Mouse (Mus musculus): ENCODE measurements at regions not wholly inside any gene's neighbourhood (a gene's known extent, or its start where the extent isn't known, plus 50 kb on each side); places are given as distances from the start of the nearest gene placed in this dataset.

DNA sequence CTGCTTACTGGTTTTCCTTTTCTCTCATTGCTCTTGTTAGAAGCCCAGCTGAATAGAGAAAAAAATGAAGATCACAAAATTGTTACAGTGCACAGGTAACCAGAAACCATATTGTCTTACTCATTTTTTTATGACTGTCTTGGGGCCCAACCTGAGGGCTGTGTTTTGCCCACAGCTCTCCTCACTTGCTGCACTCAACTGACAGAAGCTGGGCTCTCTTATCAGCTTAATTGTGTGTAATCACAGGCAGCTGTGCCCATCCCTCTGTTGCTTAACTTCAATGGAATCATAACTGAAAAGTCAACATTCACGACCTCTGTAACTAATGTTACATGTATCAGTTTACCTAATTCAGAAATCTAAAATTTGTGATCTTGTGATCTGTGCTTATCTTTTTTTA lies 95.1 kb upstream of the Ankrd50 start:
- DNase-seq (ENCODE audit: low spot score in 2 of 2), result no peak

DNA sequence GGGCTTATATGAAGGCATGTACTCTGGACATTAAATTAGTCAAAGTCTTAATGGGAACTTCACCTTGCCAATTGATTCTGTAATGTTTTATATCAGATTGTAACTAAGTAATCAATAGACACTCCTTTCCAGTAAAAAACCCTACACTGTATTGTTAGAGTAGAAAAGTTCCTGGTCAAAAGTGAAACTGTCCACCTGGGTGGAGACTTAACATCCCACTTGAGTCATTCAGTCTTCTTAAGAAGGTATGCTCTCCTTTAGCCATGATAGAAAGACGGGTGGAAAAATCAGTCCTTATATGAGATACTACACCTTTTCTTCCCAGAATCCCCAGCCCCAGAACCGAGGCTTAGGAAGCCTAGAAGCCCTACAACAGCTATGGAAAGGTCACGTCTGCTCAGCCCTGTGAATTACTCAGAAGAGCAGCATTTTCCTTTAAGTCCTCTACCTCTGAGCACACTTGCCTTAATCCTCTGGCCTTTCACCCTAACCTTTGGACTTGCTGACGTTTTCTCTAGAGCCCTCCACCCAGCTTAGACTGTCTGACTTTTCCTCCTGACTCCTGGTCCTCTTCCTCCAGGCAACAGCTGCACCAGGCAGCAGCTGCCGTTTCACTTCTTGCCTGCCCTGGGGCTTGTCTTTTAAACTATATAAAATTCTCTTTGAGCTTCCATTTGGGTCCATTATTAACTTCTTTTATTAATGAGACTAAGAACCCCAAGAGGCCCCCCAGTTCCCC lies 93.4 kb upstream of the Ankrd50 start:
- DNase-seq (ENCODE audit: low spot score in 2 of 2), result no peak

DNA sequence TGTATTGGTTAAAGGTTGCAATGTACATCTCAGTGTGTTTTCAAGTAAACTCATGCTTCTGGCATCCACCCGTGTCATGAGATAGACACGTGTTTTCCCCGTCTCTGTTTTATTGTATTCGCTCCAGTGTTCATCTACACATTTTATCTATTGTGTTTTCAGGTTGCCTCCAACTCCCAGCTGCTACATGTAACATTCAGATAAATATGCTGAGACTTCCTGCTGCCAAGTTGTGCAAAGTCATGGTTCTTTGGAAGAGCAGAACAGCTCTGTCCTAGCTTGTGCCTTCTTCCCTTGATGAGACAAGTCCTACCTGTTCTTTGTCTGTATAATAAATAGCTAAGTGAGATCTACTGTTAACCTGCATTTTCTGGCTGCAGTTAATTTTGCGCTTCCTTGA lies 89.0 kb upstream of the Ankrd50 start:
- no peak for DNase-seq (ENCODE audit: low spot score in 2 of 2)

DNA sequence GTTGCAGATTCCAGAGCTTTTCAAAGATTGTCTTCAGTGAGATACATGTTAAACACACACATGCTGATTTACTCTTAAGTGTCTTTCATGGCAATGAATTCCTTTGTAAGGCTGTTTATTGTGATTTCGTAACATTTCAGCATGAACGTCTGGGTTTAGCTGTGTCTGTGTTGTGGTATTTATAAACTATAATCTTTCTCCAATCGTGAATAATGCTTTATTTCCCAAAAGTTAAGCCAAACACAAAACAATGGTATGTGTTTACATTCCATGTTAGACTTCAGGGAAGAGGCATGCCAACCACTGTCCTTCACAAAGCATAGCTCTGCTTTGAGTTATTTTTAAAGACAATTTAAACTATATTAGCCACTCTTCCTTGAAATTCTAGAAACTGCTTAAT lies 87.5 kb upstream of the Ankrd50 start:
- DNase-seq (ENCODE audit: low spot score in 2 of 2), result no peak

DNA sequence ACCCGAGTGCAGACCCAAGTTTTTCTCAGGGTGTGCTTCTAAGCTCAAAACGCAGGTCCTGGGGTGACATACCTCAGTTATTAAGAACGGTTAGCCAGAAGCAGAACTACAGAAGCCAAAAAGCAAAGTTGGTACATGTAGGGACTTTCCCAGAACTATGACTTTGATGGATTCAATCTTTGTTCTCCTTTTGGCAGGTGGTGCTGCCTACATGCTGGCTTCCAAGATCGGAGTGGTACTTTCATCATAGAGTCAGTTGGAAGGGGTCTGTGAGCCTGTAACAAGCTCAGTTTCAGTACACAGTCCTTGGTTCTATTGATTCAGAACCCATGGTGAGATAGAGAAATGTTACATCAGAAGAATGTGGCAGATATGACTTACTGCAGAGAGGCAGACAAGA lies 86.6 kb upstream of the Ankrd50 start:
- no peak for DNase-seq (ENCODE audit: low spot score in 2 of 2)

DNA sequence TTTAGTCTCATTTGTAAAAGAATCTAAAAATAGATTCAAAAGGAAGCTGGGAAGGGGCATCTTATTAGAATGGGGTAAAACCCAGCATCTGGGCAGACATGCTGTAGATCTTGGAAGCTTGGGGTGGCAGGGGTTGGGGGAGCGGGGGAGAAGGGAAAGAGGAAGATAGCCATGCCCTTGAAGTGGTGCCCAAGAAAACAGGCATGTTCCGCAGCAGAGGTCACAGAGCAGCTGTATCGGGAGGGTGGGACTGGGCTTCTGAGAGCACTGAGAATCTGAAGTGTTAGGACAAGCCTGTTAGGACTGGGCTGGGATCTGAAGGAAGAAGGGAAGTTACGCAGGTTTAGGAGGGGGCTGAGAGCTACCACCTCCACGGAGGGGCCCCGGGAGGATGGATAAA lies 84.4 kb upstream of the Ankrd50 start:
- DNase-seq (ENCODE audit: low spot score in 2 of 2), result no peak

DNA sequence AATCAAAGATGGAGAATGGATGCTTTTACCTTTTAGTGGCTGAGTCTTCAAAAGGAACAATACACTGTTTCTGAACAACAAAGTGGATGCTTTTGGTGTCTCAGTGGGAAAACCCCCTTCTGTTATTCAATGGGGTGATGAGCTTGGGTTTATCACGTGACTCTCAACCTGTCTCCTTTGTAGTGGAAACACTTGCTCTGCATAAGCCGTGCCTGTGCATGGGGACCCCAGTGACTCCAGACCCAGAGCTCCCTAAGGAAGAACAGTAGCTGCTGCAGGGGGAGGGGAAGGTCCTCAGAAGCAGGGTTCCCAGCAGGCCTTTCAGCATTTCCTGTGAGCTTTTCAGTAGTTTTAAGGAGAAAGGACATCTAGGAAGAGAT lies 83.9 kb upstream of the Ankrd50 start:
- DNase-seq (ENCODE audit: low spot score in 2 of 2), result no peak

DNA sequence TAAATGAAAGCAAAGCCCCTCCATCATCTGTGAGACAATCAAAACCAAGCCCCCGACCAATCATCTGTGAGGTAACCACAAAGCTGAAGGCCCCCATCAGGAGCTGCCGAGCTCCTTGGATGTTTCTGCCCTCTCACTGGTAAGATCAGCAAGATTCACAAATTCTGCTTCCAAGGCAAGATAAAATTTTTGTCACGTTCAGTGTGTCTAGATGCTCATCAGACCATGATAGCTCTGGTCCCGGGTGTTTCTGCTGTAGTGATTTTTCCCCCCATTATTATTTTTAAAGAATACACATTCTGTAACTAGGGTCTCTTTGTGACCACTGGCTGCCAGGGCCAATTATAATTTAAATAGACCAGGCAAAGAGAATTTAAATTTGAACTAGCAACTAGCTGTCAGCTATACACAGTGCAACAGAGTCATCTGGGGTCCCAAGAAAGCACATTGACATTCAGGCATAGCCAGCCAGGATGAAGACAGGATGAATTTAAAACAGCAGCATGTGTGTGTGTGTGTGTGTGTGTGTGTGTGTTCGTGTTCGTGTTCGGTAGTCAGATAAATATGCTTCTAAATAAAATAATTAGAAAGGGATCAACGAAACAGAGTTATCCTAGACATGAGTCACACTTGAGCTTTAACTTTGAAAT lies 83.4 kb upstream of the Ankrd50 start:
- DNase-seq (ENCODE audit: low spot score in 2 of 2), result no peak

DNA sequence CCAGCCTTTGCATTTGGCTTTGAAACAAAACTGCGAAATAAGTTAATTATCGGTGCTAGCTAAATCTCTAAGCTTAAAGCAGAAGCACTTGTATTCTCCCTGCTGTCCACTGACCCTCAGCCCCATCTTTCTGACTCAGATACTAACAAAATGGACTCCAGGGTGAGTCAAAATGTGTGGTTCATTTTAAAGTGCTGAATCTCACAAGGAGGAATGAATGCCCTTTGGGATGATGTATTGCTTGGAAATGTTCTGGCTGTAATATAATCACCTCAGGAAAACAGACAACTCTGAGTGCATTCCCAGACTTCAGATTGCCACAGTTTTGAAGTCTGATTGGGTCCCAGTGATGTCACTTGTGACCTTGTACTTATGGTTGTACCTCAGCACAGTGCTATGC lies 81.9 kb upstream of the Ankrd50 start:
- no peak for DNase-seq (ENCODE audit: low spot score in 2 of 2)

DNA sequence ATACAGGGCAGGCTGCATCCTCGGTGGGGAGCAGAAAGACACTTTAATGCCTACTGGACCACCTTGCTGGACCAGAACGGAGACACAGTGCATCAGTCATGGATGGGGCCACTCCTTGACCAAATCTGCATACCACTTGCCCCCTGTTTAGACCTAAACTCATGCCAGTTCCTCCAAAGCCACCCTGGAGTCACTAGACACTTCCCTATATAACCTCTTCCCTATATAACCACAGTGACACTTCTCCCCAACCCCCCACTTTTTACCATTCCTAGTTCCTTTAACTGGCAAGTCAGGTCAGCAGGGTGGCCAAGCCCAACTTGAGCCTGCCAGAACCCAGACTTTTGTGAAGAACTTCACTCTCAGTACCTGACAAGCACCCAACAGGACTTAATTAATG lies 80.2 kb upstream of the Ankrd50 start:
- no peak for DNase-seq (ENCODE audit: low spot score in 2 of 2)

DNA sequence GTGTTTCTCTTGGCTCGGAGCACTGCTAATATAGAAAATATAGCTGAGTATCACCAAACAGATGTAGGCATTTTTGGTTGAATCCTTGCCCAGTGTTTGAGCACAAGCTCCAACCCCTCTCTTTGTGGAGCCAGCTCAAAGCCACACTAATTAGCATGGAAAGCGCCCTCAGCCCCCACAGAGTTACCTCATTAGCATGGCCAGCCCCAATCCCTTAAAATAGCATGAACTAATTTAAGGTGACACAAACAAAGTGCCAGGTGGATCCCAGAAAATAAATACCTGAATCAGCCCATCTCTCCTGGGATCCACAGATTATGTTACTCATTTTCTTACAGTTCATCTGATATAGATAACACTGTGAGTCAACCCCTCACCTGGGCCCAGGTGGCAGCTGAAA lies 79.7 kb upstream of the Ankrd50 start:
- no peak for DNase-seq (ENCODE audit: low spot score in 2 of 2)

DNA sequence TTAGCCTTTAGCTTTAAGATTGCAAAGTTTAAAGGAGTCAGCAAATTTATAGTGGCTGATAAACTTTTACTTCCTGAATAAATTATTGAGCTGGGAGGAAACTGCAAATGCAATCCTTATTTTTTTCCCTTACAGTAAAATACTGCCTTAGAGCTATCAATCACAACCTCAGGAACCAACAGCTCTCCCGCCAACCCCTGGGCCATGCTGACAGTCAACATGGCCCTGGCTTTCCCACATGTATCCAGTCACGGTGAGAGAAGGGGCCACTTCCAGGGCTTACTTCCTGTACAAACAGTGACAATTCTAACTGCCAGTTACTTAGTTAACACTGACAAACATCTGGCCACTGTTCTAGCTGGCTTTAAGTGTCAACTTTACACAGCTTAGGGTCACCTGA lies 76.5 kb upstream of the Ankrd50 start:
- DNase-seq (ENCODE audit: low spot score in 2 of 2), result no peak

DNA sequence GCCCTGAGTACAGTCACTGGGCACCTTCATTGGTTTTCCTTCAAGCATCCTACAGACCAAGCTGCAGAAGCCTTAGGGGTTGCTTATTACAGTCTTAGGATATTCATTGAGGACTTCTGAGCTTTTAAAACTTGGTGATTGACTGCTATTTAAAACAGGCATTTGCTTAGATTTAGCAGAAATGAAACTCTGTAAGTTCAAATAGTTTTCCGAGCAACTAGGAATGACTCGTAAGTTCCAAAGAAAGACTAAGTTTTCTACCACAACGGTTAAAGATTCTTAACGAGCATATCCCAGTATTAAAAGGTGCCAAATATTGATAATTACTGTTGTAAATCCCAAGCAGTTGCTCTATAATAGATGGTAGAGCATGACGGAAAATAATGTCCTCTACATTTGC lies 71.3 kb upstream of the Ankrd50 start:
- no peak for DNase-seq (ENCODE audit: low spot score in 2 of 2)

DNA sequence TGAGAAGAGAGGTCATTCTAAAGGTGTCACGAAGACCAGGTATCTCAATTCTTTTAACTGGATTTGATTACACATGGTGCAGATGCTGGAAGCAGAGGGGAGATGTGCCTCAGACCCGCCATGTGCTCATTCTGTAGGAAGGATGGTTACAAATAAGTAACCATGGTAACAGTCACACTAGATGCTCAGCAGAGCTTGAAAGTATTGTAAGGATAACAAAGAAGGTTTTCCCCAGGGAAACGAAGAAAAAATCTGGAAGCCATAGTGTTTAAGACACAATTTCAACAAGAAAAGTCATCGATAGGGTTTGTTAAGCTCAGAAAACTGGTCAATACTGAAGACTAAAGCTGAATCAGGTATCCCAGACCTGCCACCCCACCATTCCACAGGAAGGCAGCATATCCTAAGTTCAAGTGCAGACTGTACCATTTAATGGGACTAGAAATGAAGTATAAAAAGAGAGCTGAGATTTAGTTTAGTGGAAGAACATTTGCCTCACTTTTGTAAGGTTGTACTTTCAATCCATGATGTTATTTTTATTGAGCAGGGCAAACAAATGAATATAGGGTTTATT lies 68.9 kb upstream of the Ankrd50 start:
- DNase-seq (ENCODE audit: low spot score in 2 of 2), result no peak

DNA sequence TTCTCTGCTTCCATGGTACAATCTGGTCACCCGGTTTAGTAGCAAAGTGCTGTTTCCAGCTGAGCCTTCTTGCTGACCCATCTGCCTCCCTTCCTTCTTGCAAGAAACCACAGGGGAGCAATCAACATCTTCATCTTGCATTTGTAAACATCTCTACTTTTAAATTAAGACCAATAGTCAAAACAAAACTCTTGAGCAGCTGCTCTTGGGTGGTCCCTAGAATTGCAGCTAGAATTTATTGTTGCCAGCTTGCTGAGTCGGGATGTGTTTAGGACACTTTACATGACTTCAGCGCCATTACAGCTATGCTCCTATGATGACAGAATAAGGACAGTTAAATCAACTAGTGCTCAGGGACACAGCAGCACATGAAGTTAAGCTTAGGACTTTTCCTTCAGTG lies 62.4 kb upstream of the Ankrd50 start:
- no peak for DNase-seq (ENCODE audit: low spot score in 2 of 2)

DNA sequence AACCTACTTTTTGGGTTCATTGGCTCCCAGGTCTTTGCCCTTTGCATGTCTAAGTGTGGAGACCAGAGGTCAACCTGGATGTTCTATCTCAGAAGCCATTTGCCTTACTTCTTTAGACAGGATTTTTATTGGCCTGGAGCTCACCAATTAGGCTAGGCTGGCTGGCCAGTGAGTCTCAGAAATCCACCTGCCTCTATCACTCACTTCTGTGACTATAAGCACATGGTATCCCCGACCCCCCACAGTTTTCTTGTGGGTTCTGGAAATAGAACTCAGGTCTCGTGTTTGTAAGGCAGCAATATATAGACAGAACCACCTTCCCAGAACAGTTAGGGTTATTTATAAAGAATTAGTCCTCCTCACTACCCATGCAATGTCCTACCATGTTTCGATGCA lies 60.9 kb upstream of the Ankrd50 start:
- DNase-seq (ENCODE audit: low spot score in 2 of 2), result no peak

DNA sequence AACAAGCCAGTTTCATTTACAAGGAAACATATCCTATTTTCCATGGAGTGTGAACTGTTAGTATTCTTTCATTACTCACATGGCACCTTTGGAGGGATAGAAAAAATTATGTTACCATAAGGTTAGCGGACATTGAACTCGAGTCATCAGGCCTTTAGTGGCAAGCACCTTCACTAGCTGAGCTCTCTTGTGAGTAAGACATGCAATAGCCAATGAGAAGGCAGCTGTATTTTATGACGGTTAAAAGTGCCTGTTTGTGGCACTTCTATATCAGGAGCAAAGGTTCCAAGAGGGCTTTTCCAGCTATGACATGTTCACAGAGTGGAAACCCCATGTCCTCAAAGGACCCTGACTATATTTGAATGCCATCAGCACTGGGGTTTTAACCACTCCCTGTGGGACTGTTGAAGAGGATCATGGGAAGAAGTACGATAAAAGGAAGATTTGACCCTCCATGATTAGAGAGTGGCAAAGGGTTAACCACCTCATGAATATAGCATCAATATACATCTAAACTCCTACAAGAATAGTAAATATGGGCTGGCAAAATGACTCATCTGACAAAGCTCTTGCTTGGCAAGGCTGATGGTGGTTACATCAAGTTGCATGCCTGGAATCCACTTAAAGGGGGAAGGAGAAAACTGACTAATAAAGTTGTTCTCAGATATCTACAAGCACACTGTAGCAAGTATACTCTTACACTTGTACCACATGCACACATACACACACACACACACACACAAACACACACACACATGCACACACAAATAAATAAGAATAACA lies 60.3 kb upstream of the Ankrd50 start:
- DNase-seq (ENCODE audit: low spot score in 2 of 2), result no peak

DNA sequence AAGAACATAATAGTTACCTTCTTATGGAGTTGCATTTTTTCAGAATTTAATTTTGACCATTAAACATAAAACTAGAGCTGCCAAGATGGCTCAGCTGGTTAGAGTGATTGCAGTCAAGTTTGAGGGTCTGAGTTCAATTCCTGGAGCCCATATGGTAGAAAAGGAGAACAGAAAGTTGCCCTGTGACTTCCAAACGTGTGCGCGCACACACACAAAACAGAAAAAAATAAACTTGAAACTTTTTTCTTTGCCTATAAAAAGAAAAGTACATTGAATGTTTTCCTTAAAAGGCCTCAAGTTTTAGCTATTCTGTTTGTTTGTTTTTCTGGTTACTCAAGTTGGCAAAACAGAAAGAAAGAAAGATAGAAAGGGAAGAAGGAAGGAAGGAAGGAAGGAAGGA lies 59.2 kb upstream of the Ankrd50 start:
- no peak for DNase-seq (ENCODE audit: low spot score in 2 of 2)

DNA sequence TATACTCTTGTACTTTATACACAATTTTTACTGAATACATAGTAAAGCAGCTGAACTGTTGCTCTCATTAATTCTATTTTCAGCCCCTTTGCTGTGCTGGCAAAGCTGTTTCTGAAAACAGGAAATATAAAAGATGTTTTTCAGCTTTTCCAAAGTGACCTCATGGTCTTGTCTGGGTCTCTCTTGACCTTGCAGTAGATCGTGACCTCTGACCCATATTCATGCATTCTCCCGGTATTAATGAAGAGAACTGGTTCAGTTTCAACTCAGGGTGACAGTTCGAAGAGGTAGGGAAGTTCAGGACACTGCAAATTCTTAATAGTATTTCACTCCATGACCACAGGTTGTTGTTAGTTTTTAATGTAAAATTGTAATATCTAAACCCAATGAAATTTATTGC lies 56.7 kb upstream of the Ankrd50 start:
- DNase-seq (ENCODE audit: low spot score in 2 of 2), result no peak

DNA sequence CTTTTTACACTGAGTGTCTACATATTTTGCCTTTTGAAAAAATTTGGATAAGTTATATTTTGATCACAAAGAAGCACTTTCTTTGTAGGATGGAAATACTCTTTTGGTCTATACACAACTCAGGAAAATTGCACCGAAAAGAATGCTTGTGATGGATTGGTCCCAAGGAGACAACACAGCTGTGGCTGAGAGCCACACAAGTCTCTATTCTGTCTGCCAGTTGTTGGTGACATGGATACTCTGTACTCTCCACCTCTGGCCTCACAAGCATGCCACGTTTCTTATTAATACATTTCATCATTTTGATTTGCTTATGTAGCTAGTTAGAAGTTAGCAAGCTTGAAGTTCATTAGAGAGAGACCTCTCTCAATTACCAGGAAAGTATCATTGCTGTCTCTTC lies 53.7 kb upstream of the Ankrd50 start:
- DNase-seq (ENCODE audit: low spot score in 2 of 2), result no peak

DNA sequence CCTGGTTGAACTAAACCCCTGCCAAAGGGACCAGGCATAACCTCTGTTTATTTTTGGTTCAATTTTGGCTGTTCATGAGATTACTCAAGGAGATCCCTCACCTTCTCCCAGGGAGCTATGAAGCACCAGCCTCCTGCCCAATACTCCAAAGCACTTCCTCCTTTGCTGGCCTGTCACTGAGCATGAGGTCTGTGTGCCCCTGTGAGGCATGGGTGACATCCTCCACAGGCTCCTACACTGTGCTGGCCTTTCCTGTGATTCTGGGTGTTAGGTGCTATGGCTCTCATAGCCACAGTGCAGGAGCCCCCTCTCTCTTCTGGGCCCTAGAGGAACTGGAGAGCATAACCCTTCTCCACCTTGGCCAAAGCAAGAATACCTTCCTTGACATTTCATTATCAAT lies 53.1 kb upstream of the Ankrd50 start:
- DNase-seq (ENCODE audit: low spot score in 2 of 2), result no peak

All from natural killer cell, adult 2 months (primary cell).